Mouse (Mus musculus) kidney, adult 2 months (tissue): ENCODE measurements around the gene Syne2.

Experiments used
- CTCF ChIP-seq: fragments of 200-500 bp; conservative IDR thresholded peaks from 2 replicates; pipeline ENCODE4 v1.5.1; 2011; ENCODE audit warnings: low read depth, mild to moderate bottlenecking, control low read depth, low read length, moderate library complexity, mixed read lengths; ENCODE audit not compliant: insufficient read depth, insufficient read length
- POLR2A ChIP-seq: fragments of 200-500 bp; IDR thresholded peaks from one replicate; pipeline ENCODE4 v1.6.1; 2011; ENCODE audit warnings: low read depth, low read length, control low read depth

GRCm38 (mm10) chr12:76136701-76137100 lies 318.8 kb downstream of the Syne2 start:
- TF ChIP-seq CTCF, result no peak
- no peak for TF ChIP-seq POLR2A
